Mouse (Mus musculus): ENCODE measurements around the gene Tmem45b. TPM values are rescaled to one million over a fixed set of nuclear protein-coding genes. Genes with fewer than 3 reads are reported as not detected.
"Not testable (repeated sequence)": the region's sequence is repeated elsewhere in the genome, so short reads cannot be mapped to it uniquely, and the experiment has no call there.

Gene Tmem45b
- polyA plus RNA-seq (2016; fragmentation: Nextera tagmentation; extraction: Ambion mirVana) = not detected in 2 replicates

DNA sequence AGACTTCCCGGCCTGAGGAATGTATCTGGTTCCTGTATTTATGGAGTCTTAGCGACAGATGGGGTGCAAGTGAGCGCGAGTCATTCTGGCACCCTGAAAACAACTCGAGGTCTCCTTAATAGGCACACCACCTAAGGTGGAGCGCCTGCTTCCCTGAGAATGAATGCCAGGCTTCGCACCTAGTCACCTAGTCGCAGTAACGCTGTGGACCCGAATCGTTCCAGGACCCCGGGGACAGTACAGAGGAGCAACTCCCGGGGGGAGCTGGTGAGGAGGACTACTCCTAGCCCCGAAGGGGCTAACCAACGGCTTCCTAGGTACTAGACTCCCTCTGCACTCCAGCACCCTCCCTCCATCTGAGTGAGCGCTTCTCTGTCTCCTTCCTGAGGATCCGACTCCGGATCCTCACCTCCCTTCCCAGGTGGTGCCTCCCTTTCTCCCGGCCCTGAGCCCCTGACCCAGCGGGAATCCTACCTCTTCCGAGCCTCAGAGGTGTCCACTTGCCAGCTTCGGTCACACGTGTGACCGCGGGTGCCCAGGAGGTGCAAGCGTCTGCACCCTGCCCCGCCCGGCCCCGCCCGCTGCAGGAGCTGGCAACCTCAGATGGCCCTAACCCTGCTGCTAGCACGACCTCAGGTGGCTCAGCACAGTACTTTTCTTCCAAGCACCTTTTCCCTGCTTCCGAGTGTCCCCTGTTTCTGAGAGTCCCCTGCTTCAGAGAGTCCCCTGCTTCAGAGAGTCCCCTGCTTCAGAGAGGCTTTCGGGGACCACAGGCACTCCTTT, at the start of gene Tmem45b:
Gene Tmem45b (minus strand): TSS at position 771 of the 783 bp plus-strand sequence.
- no peak within 1 kb of the TSS for H3K27ac ChIP-seq
- peaks cover 39% of the 10 kb centered on the region for H3K27me3 ChIP-seq (ENCODE audit: insufficient read depth, poor library complexity, severe bottlenecking)
- no peak for DNase-seq (ENCODE audit: low spot score)
- peaks cover 10% of the 10 kb centered on the region for H3K4me1 ChIP-seq (replicated peaks)
- H3K36me3 ChIP-seq = no peaks in the 10 kb centered on the region
- H3K4me3 ChIP-seq = peak within 1 kb of the TSS; percentile 40
- H3K9me3 ChIP-seq = no peaks in the 10 kb centered on the region
- 8% methylated on average over 33 of the region's 33 CpGs for WGBS

- no peak overlapping the region for H3K27ac ChIP-seq
- no peak for DNase-seq (ENCODE audit: low spot score)
- H3K9me3 ChIP-seq = 0 out of 2 replicates have a peak, but pooled peaks cover 2% of the 10 kb centered on the region
- 85% methylated on average over 3 of the region's 3 CpGs for WGBS
- H3K4me1 ChIP-seq (replicated peaks) = no peaks in the 10 kb centered on the region
- H3K36me3 ChIP-seq = no peaks in the 10 kb centered on the region
- H3K27me3 ChIP-seq (ENCODE audit: insufficient read depth, poor library complexity, severe bottlenecking) = no peaks in the 10 kb centered on the region
- H3K4me3 ChIP-seq = no peak overlapping the region
These were observed 43.9 kb upstream of the Tmem45b start for GRCm38 (mm10) chr9:31508189-31508588.

GRCm38 (mm10) chr9:31501221-31501620, 37.0 kb upstream of the Tmem45b start:
- H3K4me1 ChIP-seq (replicated peaks); H3K36me3 ChIP-seq; H3K27me3 ChIP-seq (ENCODE audit: insufficient read depth, poor library complexity, severe bottlenecking); H3K27ac ChIP-seq; H3K9me3 ChIP-seq; DNase-seq (ENCODE audit: low spot score); H3K4me3 ChIP-seq: not testable (repeated sequence)
- 85% methylated on average over 1 of the region's 1 CpGs for WGBS

GRCm38 (mm10) chr9:31463190-31463589, 1.1 kb downstream of the Tmem45b start:
- Histone ChIP-seq H3K9me3 (no peaks in the 10 kb centered on the region), H3K27me3 (ENCODE audit: insufficient read depth, poor library complexity, severe bottlenecking) (peaks cover 39% of the 10 kb centered on the region), H3K4me1 (replicated peaks) (peaks cover 10% of the 10 kb centered on the region), H3K36me3 (no peaks in the 10 kb centered on the region), H3K27ac (no peak overlapping the region), H3K4me3 (no peak overlapping the region)
- no peak for DNase-seq (ENCODE audit: low spot score)
- 53% methylated on average over 9 of the region's 9 CpGs for WGBS

DNA sequence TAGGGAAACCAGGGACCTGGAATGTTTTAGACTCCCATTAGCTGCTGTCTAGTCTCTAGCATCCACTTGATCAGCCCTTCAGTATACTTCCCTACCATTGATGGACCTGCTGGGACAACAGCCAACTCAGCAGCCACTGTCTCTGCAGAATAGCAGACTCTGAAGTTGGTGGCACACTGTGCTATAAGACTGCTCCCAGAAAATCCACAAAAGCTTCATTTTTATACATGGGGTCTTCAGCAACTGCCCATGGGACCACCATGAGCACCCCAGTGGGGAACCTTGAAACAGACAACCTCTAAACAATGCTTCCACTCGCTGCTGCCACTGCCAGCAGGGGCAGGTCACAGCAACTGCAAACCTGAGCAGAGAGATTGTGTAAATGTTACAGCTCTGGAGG, 9.9 kb downstream of the Tmem45b start:
- no peak overlapping the region for H3K27ac ChIP-seq
- H3K27me3 ChIP-seq (ENCODE audit: insufficient read depth, poor library complexity, severe bottlenecking) = no peaks in the 10 kb centered on the region
- H3K9me3 ChIP-seq = no peaks in the 10 kb centered on the region
- 51% methylated on average over 1 of the region's 1 CpGs for WGBS
- no peaks in the 10 kb centered on the region for H3K36me3 ChIP-seq
- no peak overlapping the region for H3K4me3 ChIP-seq
- no peak for DNase-seq (ENCODE audit: low spot score)
- no peaks in the 10 kb centered on the region for H3K4me1 ChIP-seq (replicated peaks)

DNA sequence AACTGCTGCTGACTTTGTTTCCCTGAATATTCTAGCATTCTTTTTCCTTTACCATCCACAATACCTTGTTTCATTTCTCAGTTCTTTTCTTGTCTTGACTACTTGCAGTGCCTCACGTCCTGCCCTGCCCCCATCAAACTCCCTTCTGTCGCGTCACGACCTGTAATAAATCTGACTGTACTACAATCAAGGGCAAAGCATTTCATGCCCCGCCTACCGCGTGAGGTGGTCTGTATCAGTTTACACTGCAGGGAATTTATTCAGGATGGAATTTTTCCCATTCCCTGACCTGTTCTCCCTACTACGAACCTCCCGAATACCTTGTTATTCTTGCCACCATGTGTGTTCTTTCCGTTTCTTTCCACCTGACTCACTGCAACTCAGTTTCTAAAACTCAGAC, 12.1 kb downstream of the Tmem45b start:
- no peak overlapping the region for H3K27ac ChIP-seq
- DNase-seq (ENCODE audit: low spot score) = no peak
- WGBS = 76% methylated on average over 10 of the region's 10 CpGs
- H3K9me3 ChIP-seq = no peaks in the 10 kb centered on the region
- H3K4me3 ChIP-seq = no peak overlapping the region
- H3K27me3 ChIP-seq (ENCODE audit: insufficient read depth, poor library complexity, severe bottlenecking) = no peaks in the 10 kb centered on the region
- no peaks in the 10 kb centered on the region for H3K4me1 ChIP-seq (replicated peaks)
- H3K36me3 ChIP-seq = no peaks in the 10 kb centered on the region

- Histone ChIP-seq H3K27ac (no peak overlapping the region), H3K4me3 (no peak overlapping the region), H3K27me3 (ENCODE audit: insufficient read depth, poor library complexity, severe bottlenecking) (no peaks in the 10 kb centered on the region), H3K4me1 (replicated peaks) (no peaks in the 10 kb centered on the region), H3K36me3 (no peaks in the 10 kb centered on the region), H3K9me3 (no peaks in the 10 kb centered on the region)
- WGBS = 92% methylated on average over 7 of the region's 7 CpGs
- no peak for DNase-seq (ENCODE audit: low spot score)
These were observed 15.0 kb downstream of the Tmem45b start for GRCm38 (mm10) chr9:31449145-31449772.

- Histone ChIP-seq H3K4me3 (no peak overlapping the region), H3K27me3 (ENCODE audit: insufficient read depth, poor library complexity, severe bottlenecking) (no peaks in the 10 kb centered on the region), H3K27ac (no peak overlapping the region), H3K36me3 (no peaks in the 10 kb centered on the region), H3K9me3 (no peaks in the 10 kb centered on the region), H3K4me1 (replicated peaks) (no peaks in the 10 kb centered on the region)
- no peak for DNase-seq (ENCODE audit: low spot score)
- WGBS = 78% methylated on average over 8 of the region's 8 CpGs
These were observed 20.0 kb downstream of the Tmem45b start for GRCm38 (mm10) chr9:31444236-31444635.

GRCm38 (mm10) chr9:31441487-31441886, 22.8 kb downstream of the Tmem45b start:
- Histone ChIP-seq H3K4me1 (replicated peaks) (no peaks in the 10 kb centered on the region), H3K9me3 (no peaks in the 10 kb centered on the region), H3K27me3 (ENCODE audit: insufficient read depth, poor library complexity, severe bottlenecking) (no peaks in the 10 kb centered on the region), H3K36me3 (no peaks in the 10 kb centered on the region), H3K4me3 (no peak overlapping the region), H3K27ac (no peak overlapping the region)
- WGBS = 81% methylated on average over 3 of the region's 3 CpGs
- no peak for DNase-seq (ENCODE audit: low spot score)

GRCm38 (mm10) chr9:31440366-31440765, 23.9 kb downstream of the Tmem45b start:
- H3K4me1 ChIP-seq (replicated peaks) = no peaks in the 10 kb centered on the region
- 87% methylated on average over 5 of the region's 5 CpGs for WGBS
- H3K4me3 ChIP-seq = no peak overlapping the region
- no peaks in the 10 kb centered on the region for H3K27me3 ChIP-seq (ENCODE audit: insufficient read depth, poor library complexity, severe bottlenecking)
- H3K36me3 ChIP-seq = no peaks in the 10 kb centered on the region
- DNase-seq (ENCODE audit: low spot score) = no peak
- H3K9me3 ChIP-seq = no peaks in the 10 kb centered on the region
- no peak overlapping the region for H3K27ac ChIP-seq

- Histone ChIP-seq H3K4me3 (no peak overlapping the region), H3K27ac (no peak overlapping the region), H3K36me3 (no peaks in the 10 kb centered on the region), H3K4me1 (replicated peaks) (no peaks in the 10 kb centered on the region), H3K9me3 (no peaks in the 10 kb centered on the region), H3K27me3 (ENCODE audit: insufficient read depth, poor library complexity, severe bottlenecking) (no peaks in the 10 kb centered on the region)
- DNase-seq (ENCODE audit: low spot score) = no peak
- 79% methylated on average over 6 of the region's 6 CpGs for WGBS
These were observed 24.9 kb downstream of the Tmem45b start for GRCm38 (mm10) chr9:31439341-31439740.

- Histone ChIP-seq H3K9me3 (no peaks in the 10 kb centered on the region), H3K27ac (no peak overlapping the region), H3K27me3 (ENCODE audit: insufficient read depth, poor library complexity, severe bottlenecking) (no peaks in the 10 kb centered on the region), H3K36me3 (no peaks in the 10 kb centered on the region), H3K4me1 (replicated peaks) (no peaks in the 10 kb centered on the region), H3K4me3 (no peak overlapping the region)
- 62% methylated on average over 5 of the region's 5 CpGs for WGBS
- DNase-seq (ENCODE audit: low spot score) = no peak
These were observed 25.4 kb downstream of the Tmem45b start for GRCm38 (mm10) chr9:31438834-31439233.

DNA sequence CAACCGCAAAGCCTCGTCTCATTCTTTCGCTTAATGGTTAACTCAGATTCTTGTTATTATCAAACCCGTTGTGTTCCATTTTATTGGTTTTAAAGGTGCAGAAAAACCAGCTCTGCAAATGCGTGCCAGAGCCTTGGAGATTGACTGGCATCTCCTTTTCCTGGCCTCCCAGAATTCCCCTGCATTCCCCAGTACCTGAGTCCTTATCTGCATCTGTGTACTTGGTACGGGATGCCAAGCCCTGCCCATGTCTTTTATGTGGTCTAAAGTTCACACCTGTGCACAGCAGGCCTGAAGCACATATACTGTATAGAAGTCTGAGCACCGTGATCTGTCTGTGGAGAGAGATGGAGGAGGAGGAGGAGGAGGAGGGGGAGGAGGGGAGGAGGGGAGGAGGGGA, 26.4 kb downstream of the Tmem45b start:
- DNase-seq (ENCODE audit: low spot score) = no peak
- Histone ChIP-seq H3K27ac (no peak overlapping the region), H3K4me1 (replicated peaks) (no peaks in the 10 kb centered on the region), H3K4me3 (no peak overlapping the region), H3K36me3 (no peaks in the 10 kb centered on the region), H3K27me3 (ENCODE audit: insufficient read depth, poor library complexity, severe bottlenecking) (no peaks in the 10 kb centered on the region), H3K9me3 (no peaks in the 10 kb centered on the region)
- 89% methylated on average over 7 of the region's 7 CpGs for WGBS
